Mouse (Mus musculus) testis, adult 2 months (tissue): Measurements from ENCODE around the gene Ltk. TPM values are rescaled to one million over a fixed set of nuclear protein-coding genes. Genes with fewer than 3 reads are reported as not detected.

Source experiments
- H3K27ac ChIP-seq: fragments of 200-500 bp; 2 replicates; pipeline ENCODE4 v1.5.1; 2012; ENCODE audit warnings: low read depth, low read length; ENCODE audit not compliant: control insufficient read depth, insufficient read depth
- H3K27me3 ChIP-seq: fragments of 200-500 bp; 2 replicates; pipeline ENCODE4 v1.6.1; 2012; ENCODE audit warnings: mild to moderate bottlenecking, low read length, moderate library complexity; ENCODE audit not compliant: control insufficient read depth, insufficient read depth
- H3K36me3 ChIP-seq: fragments of 200-500 bp; 2 replicates; pipeline ENCODE4 v1.6.1; 2012; ENCODE audit warnings: mild to moderate bottlenecking, low read length; ENCODE audit not compliant: control insufficient read depth, insufficient read depth
- H3K4me1 ChIP-seq: fragments of 200-500 bp; 2 replicates; pipeline ENCODE4 v1.6.1; 2012; ENCODE audit warnings: low read length; ENCODE audit not compliant: control insufficient read depth, insufficient read depth
- H3K4me3 ChIP-seq: fragments of 200-500 bp; 2 replicates; pipeline ENCODE4 v1.5.1; 2012; ENCODE audit warnings: low read depth, mild to moderate bottlenecking, low read length, moderate library complexity, mixed read lengths; ENCODE audit not compliant: control insufficient read depth
- CTCF ChIP-seq: fragments of 200-500 bp; IDR thresholded peaks from 2 replicates; pipeline ENCODE4 v1.5.1; 2012; ENCODE audit warnings: low read depth, mild to moderate bottlenecking, inconsistent platforms, low read length, moderate library complexity; ENCODE audit not compliant: control insufficient read depth, insufficient read depth, insufficient replicate concordance
- POLR2A ChIP-seq: fragments of 200-500 bp; IDR thresholded peaks from 2 replicates; pipeline ENCODE4 v1.6.1; 2012; ENCODE audit warnings: low read depth, mild to moderate bottlenecking, inconsistent platforms, low read length, moderate library complexity; ENCODE audit not compliant: control insufficient read depth
- polyA plus RNA-seq: library from polyadenylated mRNA; depleted of rRNA; stranded (reverse); fragments of >200 nt; gene quantifications from 2 replicates; pipeline ENCODE4 v1.2.3, GENCODE M21; 2012; rRNA removed

The Ltk gene
- polyA plus RNA-seq: 2.2 and 3.0 TPM in 2 replicates

GRCm38 (mm10) chr2:119760251-119760650 lies at the start of gene Ltk:
Ltk (minus strand) TSS chr2:119760431.
- peaks cover 6% of the 10 kb centered on the region; the same call in 1 of the 2 replicates for H3K27me3 ChIP-seq
- H3K36me3 ChIP-seq: peaks cover 2% of the 10 kb centered on the region; the same call in 1 of the 2 replicates
- H3K4me1 ChIP-seq: peaks cover 16% of the 10 kb centered on the region
- no peak within 1 kb of the TSS for H3K27ac ChIP-seq
- no peak for TF ChIP-seq POLR2A
- no peak for TF ChIP-seq CTCF
- no peak within 1 kb of the TSS for H3K4me3 ChIP-seq

- no peak overlapping the region for H3K4me3 ChIP-seq
- no peaks in the 10 kb centered on the region for H3K4me1 ChIP-seq
- no peaks in the 10 kb centered on the region for H3K27me3 ChIP-seq
- H3K36me3 ChIP-seq: no peaks in the 10 kb centered on the region
- H3K27ac ChIP-seq: no peak overlapping the region; the same call in 1 of the 2 replicates
- no peak for TF ChIP-seq CTCF
- TF ChIP-seq POLR2A: no peak
Observed at GRCm38 (mm10) chr2:119808881-119809280, 48.6 kb upstream of the Ltk start.

GRCm38 (mm10) chr2:119808438-119808837 lies 48.2 kb upstream of the Ltk start:
- H3K4me1 ChIP-seq: no peaks in the 10 kb centered on the region
- no peak for TF ChIP-seq CTCF
- TF ChIP-seq POLR2A: no peak
- H3K27ac ChIP-seq: no peak overlapping the region

GRCm38 (mm10) chr2:119805536-119805935 lies 45.3 kb upstream of the Ltk start:
- TF ChIP-seq CTCF: no peak
- no peak for TF ChIP-seq POLR2A
- H3K27ac ChIP-seq: no peak overlapping the region
- H3K27me3 ChIP-seq: no peaks in the 10 kb centered on the region
- no peak overlapping the region for H3K4me3 ChIP-seq
- H3K36me3 ChIP-seq: no peaks in the 10 kb centered on the region
- no peaks in the 10 kb centered on the region for H3K4me1 ChIP-seq

More at GRCm38 (mm10) chr2:119808438-119808837, 48.2 kb upstream of the Ltk start:
- Histone ChIP-seq H3K4me3 (no peak overlapping the region), H3K27me3 (no peaks in the 10 kb centered on the region), H3K36me3 (no peaks in the 10 kb centered on the region)

GRCm38 (mm10) chr2:119804776-119805175 lies 44.5 kb upstream of the Ltk start:
- Histone ChIP-seq H3K27ac (no peak overlapping the region; the same call in 1 of the 2 replicates), H3K36me3 (no peaks in the 10 kb centered on the region), H3K4me3 (no peak overlapping the region), H3K4me1 (peaks cover 7% of the 10 kb centered on the region), H3K27me3 (peaks cover 2% of the 10 kb centered on the region; the same call in 1 of the 2 replicates)
- TF ChIP-seq CTCF (no peak), POLR2A (no peak)

GRCm38 (mm10) chr2:119804275-119804628 lies 44.0 kb upstream of the Ltk start:
- peaks cover 8% of the 10 kb centered on the region for H3K4me1 ChIP-seq
- H3K27ac ChIP-seq: peak overlapping the region; percentile 58
- no peak overlapping the region for H3K4me3 ChIP-seq
- peaks cover 2% of the 10 kb centered on the region for H3K27me3 ChIP-seq
- TF ChIP-seq POLR2A (no peak), CTCF (no peak)
- no peaks in the 10 kb centered on the region for H3K36me3 ChIP-seq

GRCm38 (mm10) chr2:119803618-119804274 lies 43.5 kb upstream of the Ltk start:
- Histone ChIP-seq H3K27ac (peak overlapping the region; percentile 58; the same call in 1 of the 2 replicates), H3K36me3 (no peaks in the 10 kb centered on the region), H3K4me3 (no peak overlapping the region), H3K4me1 (peaks cover 9% of the 10 kb centered on the region), H3K27me3 (peaks cover 2% of the 10 kb centered on the region)
- TF ChIP-seq CTCF: no peak
- no peak for TF ChIP-seq POLR2A
